Mouse (Mus musculus) E14TG2a.4 (cell line): Measurements from ENCODE around the gene Lrrc37a.
A peak's percentile ranks its signal among the peaks of the same experiment; 100 is the strongest.

Source experiments
- CTCF ChIP-seq: conservative IDR thresholded peaks from 2 replicates; pipeline ENCODE4 v1.5.1; 2014; ENCODE audit warnings: low read length
- NANOG ChIP-seq: IDR thresholded peaks from 2 replicates; pipeline ENCODE4 v1.6.1; 2014; ENCODE audit warnings: borderline replicate concordance, low read length, mixed read lengths
- POU5F1 ChIP-seq: IDR thresholded peaks from 2 replicates; pipeline ENCODE4 v1.6.1; 2014; ENCODE audit warnings: low read length, borderline replicate concordance

DNA sequence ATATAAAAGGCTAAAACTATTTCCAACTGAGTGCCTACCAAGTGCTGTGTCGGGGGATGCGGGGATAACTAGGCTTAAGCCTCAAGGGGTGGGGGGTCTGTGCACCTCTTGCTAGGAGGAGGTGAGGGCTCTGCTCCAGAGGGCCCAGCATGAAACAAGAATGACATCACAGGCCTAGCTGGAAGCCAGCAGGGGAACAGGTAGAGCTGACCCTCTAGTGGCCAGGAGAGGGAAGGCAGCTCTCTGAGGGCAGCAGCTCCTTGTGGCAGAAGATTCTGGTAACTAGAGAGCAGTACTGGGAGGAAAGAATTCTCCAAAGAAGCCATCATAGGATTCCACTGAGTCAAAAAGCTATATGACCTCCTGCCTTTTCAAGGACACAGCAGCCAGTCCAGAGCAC lies 102.2 kb downstream of the Lrrc37a start:
- peak; percentile 86 for TF ChIP-seq CTCF
- TF ChIP-seq NANOG, result no peak
- TF ChIP-seq POU5F1, result no peak
